Mouse (Mus musculus) layer of hippocampus, postnatal 14 days (tissue): Measurements from ENCODE around the gene Clmp. TPM values are rescaled to one million over a fixed set of nuclear protein-coding genes. Genes with fewer than 3 reads are reported as not detected.

Experiments used
- DNase-seq, 2 experiments: peaks; one replicate each; pipeline ENCODE4 v3.0.0; 2021 to 2022; ENCODE audit warnings: low spot score in 2 of 2, mixed read lengths in 1 of 2
- total RNA-seq, 2 experiments: library from RNA; stranded (reverse); gene quantifications; 2 replicates each; pipeline ENCODE4 v1.2.3; 2021

Gene Clmp
- total RNA-seq, 2 experiments from 2014 or later: 36.1 to 39.2 TPM

DNA sequence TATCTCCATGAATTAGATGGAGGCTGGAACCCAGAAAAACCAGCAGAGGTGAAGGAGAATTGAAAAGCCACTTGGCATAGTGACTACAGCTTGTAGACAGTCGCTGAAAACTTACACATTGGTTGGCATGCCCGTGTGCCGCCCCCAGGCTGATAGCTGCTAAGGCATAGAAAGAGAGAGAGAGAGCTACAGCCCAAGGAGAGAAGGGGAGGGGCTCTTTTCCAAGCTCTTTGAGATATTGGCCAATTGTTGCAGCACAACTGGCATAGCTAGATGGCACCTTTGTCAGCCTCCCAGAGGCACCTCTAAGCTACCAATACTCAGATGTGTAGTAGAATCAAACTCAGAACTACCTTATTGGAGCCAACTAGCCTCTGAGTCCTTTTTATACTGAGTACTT is 1.8 kb downstream of the Clmp start:
- DNase-seq: no peak

DNA sequence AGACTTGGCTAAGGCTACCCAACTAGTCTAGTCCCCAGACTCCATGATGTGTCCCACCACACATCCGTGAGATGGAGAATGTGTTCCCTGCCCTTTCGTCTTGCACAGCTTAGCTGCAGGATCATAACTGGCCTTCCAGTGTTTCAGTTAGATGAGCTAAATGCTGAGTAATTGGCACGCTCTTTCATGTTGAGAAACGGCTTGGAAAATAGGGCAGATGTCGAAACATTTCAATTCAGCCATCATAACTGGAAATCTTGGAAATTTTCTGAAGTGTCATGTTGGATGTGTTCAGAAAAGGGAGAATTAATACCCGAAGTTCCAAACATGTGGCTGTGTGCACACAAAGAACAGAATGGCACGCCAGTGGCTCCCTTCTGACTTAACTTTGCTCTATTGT is 4.7 kb downstream of the Clmp start:
- DNase-seq: no peak

DNA sequence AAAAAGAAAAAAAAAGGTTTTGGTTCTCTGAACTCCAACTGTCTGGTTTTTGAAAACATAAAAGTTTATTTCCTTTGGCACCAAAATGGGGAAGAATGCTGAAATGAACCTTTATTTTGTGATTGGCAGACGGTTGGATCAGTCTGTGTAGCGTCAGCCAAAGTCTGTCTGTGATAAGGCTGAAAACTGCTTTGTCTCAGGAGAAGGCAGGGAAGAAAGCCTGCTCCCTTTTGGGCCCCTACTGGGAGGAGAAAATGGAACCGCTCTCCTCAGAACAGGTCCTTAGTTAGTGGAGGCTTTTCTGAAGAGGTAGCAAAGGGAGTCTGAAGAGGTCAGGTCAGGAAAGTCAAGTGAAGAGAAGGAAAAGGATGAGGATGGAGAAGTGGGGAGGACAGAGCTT is 7.3 kb downstream of the Clmp start:
- no peak for DNase-seq

DNA sequence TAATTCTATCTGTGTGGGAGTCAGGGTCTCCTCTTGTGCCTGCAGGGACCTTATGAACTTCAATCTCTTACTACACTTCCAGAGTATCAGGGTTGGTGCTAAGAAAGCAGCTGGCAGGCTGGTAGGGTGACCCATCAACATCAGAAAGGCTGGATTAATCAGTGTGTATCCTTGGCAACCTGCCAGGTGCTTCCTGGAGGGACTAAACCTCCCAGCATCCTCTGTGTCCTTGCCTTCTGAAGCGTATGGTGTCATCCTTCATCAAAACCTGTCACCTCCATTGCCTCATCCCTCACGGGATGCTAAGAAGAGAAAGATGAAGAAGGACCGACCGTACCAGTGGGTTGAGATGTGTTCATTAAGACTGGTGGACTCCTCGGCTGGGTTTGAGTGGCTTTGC is 8.0 kb downstream of the Clmp start:
- no peak for DNase-seq

DNA sequence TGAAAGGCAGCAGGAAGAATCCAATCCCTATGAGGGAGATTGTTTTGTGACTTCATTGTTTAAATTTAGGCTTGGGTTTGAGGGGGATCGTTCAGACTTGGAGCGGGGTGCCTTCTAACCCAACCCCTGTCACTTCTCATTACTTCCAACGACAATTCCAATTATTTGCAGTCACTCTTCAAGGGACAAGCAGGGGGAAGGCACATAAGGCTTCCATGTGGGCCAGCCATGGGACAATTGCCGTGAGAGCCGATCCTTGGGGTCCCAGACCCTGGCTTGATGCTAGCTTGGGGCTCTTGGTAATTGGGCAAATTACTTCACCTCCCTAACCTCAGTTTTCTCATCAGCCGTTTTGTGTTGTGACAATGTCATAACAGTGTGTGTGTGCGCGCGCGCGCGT is 8.5 kb downstream of the Clmp start:
- no peak for DNase-seq

DNA sequence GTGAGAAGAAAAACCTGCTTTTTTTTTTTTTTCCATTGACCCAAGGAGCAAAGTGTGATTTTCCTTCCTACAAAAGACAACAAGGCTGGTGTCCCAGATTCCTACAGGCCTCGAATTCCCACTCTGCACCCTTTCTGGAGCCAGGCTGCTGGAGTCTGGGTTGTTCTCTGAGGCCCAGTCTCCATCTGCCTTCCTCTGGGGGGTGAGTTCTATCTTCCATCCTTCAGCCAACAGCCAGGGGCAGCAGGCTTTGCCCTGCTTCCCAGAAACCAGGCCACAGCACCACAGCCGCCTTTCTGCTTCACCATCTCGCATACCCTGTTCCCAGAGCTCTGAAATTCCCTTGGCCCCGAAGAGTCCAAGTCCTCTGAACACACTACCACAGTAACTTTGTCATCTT is 10.3 kb downstream of the Clmp start:
- no peak for DNase-seq

DNA sequence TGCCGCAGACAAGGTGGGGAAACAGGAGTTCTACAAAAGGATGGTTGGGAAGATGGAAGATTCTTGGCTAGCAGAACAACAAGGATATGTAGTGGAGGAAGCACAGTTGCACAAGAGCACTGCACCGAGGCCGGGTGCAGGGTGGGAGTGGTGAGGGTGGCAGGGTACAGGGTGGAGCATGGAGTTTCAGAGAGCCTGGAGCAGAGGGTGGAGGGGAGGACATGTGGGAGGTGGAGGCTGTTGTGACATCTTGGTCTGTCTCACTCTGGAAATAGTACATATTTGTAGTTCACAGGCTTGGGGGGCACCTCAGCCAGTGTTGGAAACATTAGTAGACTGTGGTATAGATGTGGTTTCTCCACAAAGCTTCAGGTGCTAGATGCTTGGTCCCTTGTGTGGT is 13.4 kb downstream of the Clmp start:
- DNase-seq: no peak

DNA sequence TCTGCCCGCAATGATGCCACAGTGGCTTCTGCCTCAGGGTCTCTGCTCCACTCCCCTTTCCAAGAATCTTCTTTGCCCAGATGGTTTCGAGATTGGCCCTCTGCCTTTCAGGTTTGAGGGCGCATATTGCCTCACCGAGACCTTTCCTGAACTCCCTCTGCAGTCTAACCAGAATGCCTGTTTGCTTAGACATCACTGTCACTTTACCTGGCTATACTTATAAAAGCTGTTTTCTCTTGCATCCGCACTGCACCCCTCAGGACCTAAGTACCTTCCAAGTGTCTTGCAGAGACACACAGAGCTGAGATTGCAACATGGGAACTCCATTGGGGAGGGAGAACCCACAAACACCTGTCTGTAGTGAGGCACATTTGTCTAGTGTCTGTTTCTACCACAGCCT is 14.5 kb downstream of the Clmp start:
- DNase-seq: no peak

DNA sequence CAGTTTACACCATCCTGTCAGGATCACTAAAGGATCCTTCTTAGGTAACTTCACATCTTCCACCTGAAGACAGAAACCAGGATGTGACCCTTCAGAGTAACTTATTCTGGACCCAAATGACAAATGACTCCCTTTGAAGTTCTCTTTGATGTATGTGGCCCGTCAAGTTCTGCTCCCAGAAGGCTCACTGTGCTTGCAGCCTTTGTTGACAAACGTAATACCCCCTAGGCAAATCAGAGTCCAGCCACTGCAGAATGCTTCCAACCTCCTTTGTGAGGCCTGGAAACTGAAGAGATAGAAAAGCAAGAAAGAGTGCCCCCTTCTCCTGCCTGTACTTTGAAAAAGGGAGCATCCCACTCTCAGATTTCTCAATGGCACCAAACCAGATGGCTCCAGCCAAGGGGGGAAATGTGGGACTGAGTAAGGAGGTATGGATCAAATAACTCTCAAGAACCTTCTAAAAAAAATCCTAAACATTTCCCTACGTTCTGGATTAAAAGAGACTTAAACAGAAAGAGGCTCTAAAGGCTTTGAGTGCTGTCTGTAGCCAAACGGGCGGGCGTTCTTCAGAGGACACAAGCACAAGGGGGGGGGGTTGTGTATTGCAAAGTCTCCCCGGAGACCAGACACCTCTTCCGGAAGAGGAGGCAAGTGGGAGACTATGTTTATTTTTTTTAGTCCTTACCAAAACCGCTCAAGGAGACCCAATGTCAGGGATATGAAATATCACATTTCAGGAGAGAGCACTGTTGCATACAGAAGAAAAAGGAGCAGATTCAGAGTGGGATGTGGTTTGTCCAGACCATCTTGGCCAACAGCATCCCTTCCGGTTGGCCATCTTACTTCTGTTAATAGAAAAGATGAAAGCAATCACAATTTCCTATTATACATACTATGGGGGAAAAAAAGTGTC is 18.9 kb downstream of the Clmp start:
- no peak for DNase-seq

DNA sequence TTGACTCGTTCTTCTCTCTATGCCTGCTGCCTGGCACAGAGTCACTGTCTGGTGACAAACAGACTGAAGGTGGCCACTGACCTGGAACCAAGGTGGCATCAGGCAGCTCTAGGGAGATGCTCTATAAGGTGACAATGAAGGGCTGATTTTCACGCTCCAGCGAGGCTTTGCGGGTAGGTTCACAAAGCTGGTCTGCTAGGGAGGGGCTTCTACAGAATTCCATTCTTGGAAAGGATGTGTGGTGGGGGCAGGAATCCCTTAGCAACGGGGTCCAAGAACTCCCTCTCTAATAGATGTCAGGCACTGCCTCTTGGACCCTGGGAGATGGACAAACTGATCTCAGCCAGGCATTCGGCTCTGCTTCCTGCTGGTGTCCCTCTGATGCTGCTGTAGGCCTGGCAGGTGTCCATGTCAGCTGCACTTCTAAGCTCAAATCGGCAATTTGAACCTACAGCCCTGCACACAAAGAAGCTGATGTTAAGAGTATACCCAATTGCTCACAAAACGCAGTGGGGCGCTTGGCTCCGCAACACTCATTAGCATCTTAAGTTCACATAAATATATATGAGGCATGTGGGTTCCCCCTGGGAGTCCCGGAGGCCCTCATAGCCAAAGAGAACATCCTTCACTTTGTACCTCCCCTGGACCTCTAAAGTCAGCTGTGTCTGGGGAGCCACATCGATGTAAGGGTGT is 22.8 kb downstream of the Clmp start:
- DNase-seq: no peak

DNA sequence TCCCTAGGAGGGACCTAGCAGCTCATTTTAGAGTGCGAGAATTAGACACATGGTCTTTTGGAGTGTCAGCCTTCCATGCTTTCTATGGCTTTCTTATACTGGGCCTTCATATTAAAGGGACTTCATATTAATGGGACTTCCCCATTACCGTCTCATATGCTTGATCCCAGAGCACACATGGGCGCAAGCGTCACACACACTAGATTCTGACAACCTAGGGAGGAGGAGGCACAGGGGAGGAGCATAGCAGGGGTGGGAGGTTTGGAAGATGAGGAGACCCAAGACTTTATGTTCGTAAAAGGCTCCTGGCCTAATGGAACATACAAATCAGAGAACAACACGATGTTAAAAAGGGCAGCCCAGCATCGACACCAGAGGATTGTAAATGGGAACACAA is 23.4 kb downstream of the Clmp start:
- no peak for DNase-seq

DNA sequence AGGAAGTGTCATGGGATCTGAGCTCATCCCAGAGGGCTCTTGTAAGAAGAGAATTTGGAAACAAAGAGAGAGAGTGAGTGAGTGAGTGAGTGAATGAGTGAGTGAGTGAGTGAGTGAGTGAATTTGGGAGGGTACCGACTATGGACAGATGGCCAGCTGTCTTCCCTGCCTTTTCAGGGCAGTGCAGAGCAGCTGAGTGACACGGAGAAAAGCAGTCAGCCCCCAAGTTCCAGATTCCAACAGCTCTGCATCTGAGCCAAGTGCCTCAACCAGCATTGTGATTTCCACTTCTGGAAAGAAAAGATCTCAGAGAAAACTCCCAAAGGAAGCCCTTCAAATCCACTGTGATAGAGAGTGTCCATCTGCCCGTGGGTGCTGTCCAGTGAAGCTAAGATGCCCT is 23.8 kb downstream of the Clmp start:
- DNase-seq: no peak

DNA sequence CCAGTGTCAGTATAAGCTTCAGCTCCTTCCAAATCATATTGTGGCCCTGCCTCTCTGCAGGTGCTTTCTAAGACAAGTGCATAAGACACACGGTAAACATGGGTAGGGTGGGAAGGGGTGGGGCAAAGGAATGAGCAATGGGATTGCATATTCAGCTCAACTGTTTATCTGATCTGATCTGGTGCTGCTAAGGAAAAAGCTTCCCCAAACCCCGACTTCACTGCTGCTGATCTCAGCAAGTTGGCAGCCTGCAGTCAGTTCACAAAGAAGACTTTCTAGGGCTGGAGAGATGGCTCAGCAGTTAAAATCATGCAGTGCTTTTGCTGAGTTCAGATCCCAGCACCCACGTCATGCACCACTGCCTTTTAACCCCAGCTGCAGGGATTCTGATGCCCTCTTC is 24.2 kb downstream of the Clmp start:
- DNase-seq: no peak

DNA sequence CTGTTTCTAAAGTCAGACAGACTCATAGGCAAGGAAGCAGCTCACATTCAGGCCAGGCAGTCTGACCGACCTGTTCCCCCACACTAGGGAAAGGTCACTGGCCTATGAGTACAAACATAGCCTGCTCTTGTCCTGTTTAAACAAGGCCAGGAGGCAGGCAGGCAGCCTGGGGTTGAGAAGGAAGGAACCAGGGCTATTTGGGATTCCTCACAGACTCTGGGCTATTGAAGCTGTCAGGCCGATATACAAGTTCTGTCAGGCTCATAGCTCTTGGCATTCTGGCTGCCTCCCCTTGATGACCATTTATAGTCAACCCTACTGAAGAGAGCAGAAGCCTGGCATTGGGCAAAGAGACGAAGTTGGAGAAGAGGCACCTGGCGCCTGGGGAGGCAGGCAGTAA is 25.9 kb downstream of the Clmp start:
- DNase-seq: no peak

DNA sequence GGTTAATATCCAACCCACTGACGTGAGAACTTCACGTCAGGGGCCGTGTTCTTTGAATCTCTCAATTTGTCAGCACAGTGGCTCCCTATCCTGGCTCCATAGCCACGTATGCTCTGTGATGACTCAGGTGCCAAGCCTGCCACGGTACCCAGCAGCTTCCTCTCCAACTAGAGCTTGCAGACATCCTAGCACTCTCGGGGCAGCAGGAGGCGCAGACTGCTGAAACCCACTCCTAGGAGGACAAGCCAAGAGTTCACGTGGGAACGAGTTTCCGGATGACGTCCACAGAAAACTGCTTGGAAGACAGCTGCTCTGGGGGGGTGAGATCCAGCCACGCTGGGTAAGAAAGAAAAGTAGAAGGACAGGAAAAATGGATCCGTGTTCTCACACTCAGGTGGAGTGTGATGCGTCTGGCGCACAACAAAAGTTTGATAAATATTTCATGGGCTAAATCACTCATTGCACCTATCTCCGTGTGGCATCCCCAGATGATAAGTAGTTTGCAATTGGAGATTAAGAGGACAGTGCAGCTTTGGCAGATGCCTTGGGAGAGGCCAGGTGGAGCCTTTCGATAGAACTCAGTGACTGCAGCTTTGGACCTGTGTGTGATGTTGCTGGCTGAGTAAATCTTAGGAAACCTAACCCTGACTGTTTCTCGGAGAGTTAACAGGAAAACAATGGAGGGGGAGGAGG is 31.6 kb downstream of the Clmp start:
- peak in 1 of 2 experiments; percentile 29 for DNase-seq

DNA sequence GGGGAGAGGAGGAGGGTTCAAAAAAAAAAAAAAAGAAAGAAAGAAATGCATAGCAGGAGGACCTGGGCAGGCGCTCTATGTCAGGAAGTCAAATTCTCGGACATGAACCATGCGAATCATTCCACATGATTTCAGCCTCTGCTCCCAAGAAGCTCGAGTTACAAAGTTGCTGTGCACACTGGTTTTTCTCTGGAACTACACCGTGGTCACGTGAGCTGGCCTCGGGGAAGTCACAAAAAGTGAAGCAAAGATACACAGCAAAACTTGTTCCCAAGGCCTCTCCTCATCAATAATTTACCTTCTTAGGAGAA is 32.1 kb downstream of the Clmp start:
- DNase-seq: no peak

DNA sequence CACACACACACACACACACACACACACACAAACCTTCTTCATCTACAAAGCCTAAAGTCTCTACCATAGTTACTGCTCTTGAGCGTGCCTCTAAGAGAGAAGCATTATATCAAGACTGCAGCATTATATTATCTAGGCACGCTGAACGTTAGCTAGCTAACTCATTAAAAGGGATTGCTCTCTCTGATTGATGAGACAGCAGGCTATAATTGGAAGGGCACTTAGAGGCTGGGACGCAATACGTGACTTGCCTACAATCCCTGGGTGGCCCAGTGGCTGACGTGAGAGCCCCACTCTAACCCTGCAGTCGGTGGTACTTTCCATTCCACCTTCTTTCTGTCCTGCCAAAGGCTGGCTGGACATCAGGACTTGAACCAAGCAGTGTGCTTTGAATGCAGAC is 35.1 kb downstream of the Clmp start:
- DNase-seq: no peak

DNA sequence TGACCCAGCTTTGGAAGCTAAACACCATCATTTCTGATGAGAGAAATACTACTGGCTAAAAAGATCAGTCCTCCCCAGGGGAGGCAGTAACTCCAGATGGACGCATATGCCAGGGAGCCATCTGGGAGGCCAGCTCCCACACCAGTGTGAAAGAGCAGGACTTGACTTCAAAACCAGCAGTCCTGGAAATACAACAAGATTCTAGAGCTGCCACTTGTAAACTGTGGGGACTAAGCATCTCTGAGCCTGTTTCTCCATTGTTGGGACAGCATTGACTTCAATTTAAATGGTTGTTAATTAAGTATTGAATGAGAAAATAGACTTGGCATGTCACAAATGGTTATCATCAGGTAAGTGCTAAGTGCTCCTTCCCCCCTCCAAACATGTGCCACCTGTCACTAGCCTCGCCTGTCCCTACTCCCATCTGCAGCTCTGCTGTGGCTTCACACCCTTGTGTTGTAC is 37.6 kb downstream of the Clmp start:
- no peak for DNase-seq

DNA sequence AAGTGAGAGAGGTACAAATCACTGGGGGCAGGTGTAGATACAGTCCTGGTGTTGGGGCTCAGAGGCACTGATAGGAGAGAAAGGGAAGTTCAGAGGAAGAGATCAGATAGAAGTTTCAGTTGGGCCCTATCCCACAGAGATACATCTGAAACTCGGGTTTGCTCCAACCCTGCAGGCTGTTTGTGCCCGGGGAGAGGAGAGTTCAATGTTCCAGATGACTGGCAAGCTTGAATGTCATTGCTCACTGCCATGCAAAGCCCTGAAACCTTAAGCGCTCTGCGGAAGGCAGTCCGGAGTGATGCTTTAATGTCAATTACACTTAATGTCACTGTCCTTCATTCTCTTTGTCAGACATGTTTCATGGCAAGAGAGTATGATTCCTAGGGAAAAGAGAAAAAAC is 39.2 kb downstream of the Clmp start:
- no peak for DNase-seq

DNA sequence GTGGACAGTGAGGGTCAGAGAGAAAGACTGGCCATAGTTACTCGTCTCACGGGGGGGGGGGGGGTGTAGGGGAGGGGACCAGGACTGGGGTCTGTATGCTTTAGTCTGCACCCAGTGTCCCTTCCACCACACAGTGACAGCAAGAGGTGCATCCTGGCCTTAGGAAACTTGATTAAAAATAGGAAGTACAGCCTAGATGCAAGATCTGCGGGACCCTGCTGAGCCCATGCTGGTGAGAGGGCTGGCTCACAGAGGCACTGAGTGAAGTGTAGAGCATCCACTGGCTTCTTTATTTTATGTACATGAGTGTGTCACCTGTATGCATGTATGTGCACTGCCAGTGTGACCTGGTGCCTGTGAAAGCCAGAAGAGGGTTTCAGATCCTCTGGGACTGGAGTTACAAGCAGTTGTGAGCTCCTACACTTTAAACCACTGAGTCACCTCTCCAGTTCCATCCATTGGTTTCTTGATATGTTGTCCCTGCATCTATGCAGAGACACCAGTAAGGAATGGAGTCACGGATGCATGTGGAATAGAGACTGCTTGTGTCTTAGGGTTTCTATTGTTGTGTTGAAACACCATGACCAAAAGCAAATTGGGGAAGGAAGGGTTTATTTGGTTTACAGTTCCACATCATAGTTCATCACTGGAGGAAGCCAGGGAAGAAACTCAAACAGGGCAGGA is 41.5 kb downstream of the Clmp start:
- no peak for DNase-seq

DNA sequence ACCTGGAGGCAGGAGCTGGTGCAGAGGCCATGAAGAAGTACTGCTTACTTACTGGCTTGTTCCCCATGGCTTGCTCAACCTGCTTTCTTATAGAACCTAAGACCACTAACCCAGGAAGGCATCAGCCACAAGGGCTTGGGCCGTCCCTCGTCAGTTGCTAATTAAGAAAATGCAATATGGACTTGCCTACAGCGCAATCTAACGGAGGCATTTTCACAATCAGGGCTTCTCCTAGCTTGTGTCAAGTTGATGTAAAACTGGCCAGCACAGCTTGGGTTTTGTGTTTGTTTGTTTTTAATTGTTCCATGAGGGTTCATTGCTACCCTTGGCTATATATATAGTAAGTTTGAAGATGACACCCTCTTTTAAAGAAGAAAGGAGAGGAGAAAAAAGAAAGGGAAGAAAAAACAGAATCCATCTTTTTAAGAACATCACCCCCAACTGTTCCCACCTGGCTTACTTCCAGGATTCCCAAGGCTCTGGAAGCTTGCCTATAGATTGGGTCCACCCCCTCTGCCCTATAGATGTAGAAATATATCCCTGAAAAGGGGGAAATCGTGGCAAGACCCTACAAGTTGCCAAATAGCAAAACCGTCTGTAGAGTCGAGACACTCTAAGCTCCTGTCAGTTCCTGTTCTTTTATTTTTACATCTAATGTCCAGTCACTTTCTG is 42.2 kb downstream of the Clmp start:
- no peak for DNase-seq
